Mouse (Mus musculus): ENCODE data around the gene Gm32742. TPM values are rescaled to one million over a fixed set of nuclear protein-coding genes. Genes with fewer than 3 reads are reported as not detected.

Gene Gm32742
- polyA plus RNA-seq, 1 experiment, result 0.93 TPM

DNA sequence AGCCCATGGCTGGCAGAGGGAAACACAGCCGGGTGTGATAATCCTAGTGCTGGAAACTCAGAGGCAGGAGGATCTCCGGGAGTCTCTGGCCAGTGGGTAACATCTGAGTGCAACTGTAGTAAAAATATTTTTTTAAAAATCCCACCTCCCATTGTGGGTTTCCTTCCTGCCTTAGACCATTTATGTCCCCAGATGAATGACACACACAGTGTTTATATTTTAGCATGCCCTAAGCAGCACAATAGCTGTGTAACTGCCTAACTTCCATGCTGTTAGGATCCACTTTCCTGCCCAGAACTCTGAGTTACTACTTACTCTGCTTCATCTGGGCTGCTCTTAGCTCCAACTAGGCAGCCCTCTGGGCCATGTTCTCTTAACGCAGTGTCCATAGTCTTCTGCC is 25.3 kb upstream of the Gm32742 start:
- H3K27ac ChIP-seq (ENCODE audit: control insufficient read depth, insufficient read depth, low read length), result no peak overlapping the region
- peaks cover 12% of the 10 kb centered on the region for H3K4me1 ChIP-seq (replicated peaks; ENCODE audit: control insufficient read depth, insufficient read depth, low read length)
- no peak overlapping the region for H3K4me3 ChIP-seq (ENCODE audit: control insufficient read depth, insufficient read depth, low read length)
- WGBS, result 64% methylated on average over 3 of the region's 3 CpGs
- no peaks in the 10 kb centered on the region for H3K36me3 ChIP-seq (ENCODE audit: control insufficient read depth, insufficient read depth, low read length)
- no peaks in the 10 kb centered on the region for H3K27me3 ChIP-seq (ENCODE audit: control insufficient read depth, insufficient read depth, low read length)
- TF ChIP-seq CTCF (IDR thresholded peaks at IDR 0.05; ENCODE audit: borderline replicate concordance, control insufficient read depth, extremely low read depth, insufficient read depth, low read length, poor library complexity), result no peak
- no peak for TF ChIP-seq POLR2A (IDR thresholded peaks at IDR 0.05; ENCODE audit: control insufficient read depth, extremely low read depth, insufficient read depth, low read length, poor library complexity)
- DNase-seq, result no peak

DNA sequence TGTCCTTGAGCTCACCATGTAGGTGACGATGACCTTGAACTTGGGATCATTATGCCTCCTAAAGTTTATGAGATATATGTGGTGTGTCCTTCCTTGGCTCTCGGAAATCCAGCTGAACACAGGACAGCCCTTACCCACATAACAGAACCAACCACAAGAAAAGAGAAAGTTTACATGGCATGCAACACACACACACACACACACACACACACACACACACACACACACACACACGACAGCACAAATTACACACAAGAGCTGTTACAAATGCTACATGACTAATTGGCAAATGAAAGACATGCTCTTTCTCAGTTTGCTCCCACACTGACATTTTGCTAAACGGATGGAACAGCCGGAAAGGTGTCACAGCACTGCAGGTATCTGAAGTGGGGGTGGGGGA is 20.6 kb upstream of the Gm32742 start:
- Histone ChIP-seq H3K4me3 (ENCODE audit: control insufficient read depth, insufficient read depth, low read length) (no peak overlapping the region), H3K36me3 (ENCODE audit: control insufficient read depth, insufficient read depth, low read length) (no peaks in the 10 kb centered on the region), H3K4me1 (replicated peaks; ENCODE audit: control insufficient read depth, insufficient read depth, low read length) (peaks cover 40% of the 10 kb centered on the region), H3K27ac (ENCODE audit: control insufficient read depth, insufficient read depth, low read length) (no peak overlapping the region), H3K27me3 (ENCODE audit: control insufficient read depth, insufficient read depth, low read length) (no peaks in the 10 kb centered on the region)
- no peak for TF ChIP-seq CTCF (IDR thresholded peaks at IDR 0.05; ENCODE audit: borderline replicate concordance, control insufficient read depth, extremely low read depth, insufficient read depth, low read length, poor library complexity)
- no peak for TF ChIP-seq POLR2A (IDR thresholded peaks at IDR 0.05; ENCODE audit: control insufficient read depth, extremely low read depth, insufficient read depth, low read length, poor library complexity)
- WGBS, result 28% methylated on average over 5 of the region's 5 CpGs
- DNase-seq, result no peak

DNA sequence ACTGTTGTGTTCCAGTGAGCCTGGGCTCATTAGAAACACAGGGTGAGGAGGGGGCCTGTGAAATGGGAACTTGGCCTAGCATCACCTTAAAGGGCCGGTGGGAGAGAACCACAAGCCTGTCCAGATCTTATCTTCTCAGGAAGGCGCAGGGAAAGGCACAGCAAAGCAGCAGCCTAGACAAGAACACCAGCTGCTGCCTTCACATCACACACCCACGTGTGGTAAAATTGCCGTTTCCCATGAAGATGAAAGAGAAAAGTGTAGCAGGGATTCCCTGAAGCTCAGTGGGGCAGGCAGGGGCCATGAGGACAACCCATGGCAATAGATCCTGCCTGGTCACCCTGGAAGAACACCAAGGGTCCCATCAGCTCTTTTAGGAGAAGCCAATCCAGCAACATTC is 20.1 kb upstream of the Gm32742 start:
- no peak overlapping the region for H3K4me3 ChIP-seq (ENCODE audit: control insufficient read depth, insufficient read depth, low read length)
- TF ChIP-seq POLR2A (IDR thresholded peaks at IDR 0.05; ENCODE audit: control insufficient read depth, extremely low read depth, insufficient read depth, low read length, poor library complexity), result no peak
- TF ChIP-seq CTCF (IDR thresholded peaks at IDR 0.05; ENCODE audit: borderline replicate concordance, control insufficient read depth, extremely low read depth, insufficient read depth, low read length, poor library complexity), result no peak

DNA sequence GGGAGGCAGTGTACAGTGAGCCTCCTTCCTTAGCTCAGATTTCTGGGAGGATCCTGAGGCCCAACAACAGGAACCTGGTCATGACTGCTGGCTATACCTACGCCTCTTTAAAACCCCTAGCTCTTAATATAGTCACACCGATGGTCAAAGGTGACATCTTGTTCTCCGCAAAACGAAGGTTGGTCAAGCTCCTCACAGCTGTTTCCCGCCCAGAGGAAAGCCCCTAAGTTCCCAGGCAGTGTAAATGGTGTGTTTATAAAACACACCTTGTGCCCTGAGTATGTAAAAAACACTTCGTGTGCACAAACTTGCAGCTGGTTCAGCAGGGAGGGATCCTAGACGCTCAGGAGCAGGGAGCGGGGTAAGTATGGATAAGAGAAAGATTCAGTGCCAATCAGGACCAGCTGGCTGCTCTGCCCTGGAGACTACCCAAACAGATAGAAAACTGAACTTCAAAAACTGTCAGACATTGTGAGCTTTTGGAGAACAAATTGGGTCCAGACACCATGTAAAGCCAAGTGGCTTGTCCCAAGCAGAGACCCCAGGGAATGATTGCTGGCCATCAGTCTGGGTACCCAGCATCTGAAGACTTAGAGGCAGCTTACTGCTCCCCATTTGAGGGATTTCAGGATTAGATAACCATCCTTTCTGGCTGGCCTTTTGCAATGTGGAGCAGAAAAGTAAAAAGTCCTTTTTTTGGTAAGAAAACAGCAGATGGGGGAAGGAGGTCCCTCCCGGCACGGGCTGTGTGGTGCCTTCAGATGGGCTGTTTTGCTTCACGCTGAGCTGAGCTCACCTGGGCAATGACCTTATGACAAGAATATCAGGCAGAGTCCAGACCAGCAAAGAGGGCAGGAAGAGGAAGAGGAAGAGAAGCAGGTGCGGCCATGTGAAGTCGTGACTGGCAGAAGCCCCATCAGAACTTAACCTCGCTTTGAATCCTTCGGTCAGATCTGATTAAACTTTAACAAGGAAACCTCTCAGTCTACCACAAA is 17.7 kb upstream of the Gm32742 start:
- Histone ChIP-seq H3K36me3 (ENCODE audit: control insufficient read depth, insufficient read depth, low read length) (no peaks in the 10 kb centered on the region), H3K4me3 (ENCODE audit: control insufficient read depth, insufficient read depth, low read length) (no peak overlapping the region), H3K4me1 (replicated peaks; ENCODE audit: control insufficient read depth, insufficient read depth, low read length) (peaks cover 46% of the 10 kb centered on the region), H3K27ac (ENCODE audit: control insufficient read depth, insufficient read depth, low read length) (no peak overlapping the region), H3K27me3 (ENCODE audit: control insufficient read depth, insufficient read depth, low read length) (no peaks in the 10 kb centered on the region)
- DNase-seq, result no peak
- TF ChIP-seq POLR2A (IDR thresholded peaks at IDR 0.05; ENCODE audit: control insufficient read depth, extremely low read depth, insufficient read depth, low read length, poor library complexity) (no peak), CTCF (IDR thresholded peaks at IDR 0.05; ENCODE audit: borderline replicate concordance, control insufficient read depth, extremely low read depth, insufficient read depth, low read length, poor library complexity) (no peak)
- WGBS, result 54% methylated on average over 15 of the region's 15 CpGs

More for the DNA sequence above, 20.1 kb upstream of the Gm32742 start:
- no peak overlapping the region for H3K27ac ChIP-seq (ENCODE audit: control insufficient read depth, insufficient read depth, low read length)
- peaks cover 45% of the 10 kb centered on the region for H3K4me1 ChIP-seq (replicated peaks; ENCODE audit: control insufficient read depth, insufficient read depth, low read length)
- H3K36me3 ChIP-seq (ENCODE audit: control insufficient read depth, insufficient read depth, low read length), result no peaks in the 10 kb centered on the region
- no peaks in the 10 kb centered on the region for H3K27me3 ChIP-seq (ENCODE audit: control insufficient read depth, insufficient read depth, low read length)
- peak; percentile 42 for DNase-seq
- 7% methylated on average over 4 of the region's 4 CpGs for WGBS

DNA sequence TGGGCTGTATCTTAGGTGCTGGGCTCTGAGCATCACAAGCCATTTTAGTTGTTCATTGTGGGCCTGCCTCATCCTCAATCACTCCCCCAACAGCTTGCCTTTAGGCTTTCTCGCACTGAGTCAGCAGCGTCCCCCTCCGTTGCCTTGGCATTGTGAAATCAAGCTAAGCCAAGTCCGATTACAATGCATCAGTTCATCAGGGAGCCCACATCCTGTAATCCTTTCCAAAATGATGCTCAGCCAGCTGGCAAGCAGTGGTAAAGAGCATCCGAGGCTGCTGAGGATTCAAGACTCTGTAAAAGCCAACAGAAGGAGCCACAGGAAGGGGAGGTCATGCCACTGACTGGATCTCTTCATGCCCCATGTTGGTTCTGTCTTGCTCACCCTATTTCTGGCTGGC is 15.3 kb upstream of the Gm32742 start:
- H3K36me3 ChIP-seq (ENCODE audit: control insufficient read depth, insufficient read depth, low read length), result no peaks in the 10 kb centered on the region
- no peak overlapping the region for H3K4me3 ChIP-seq (ENCODE audit: control insufficient read depth, insufficient read depth, low read length)
- no peak for DNase-seq
- peaks cover 34% of the 10 kb centered on the region for H3K4me1 ChIP-seq (replicated peaks; ENCODE audit: control insufficient read depth, insufficient read depth, low read length)
- WGBS, result 45% methylated on average over 5 of the region's 5 CpGs
- no peaks in the 10 kb centered on the region for H3K27me3 ChIP-seq (ENCODE audit: control insufficient read depth, insufficient read depth, low read length)
- no peak for TF ChIP-seq CTCF (IDR thresholded peaks at IDR 0.05; ENCODE audit: borderline replicate concordance, control insufficient read depth, extremely low read depth, insufficient read depth, low read length, poor library complexity)
- TF ChIP-seq POLR2A (IDR thresholded peaks at IDR 0.05; ENCODE audit: control insufficient read depth, extremely low read depth, insufficient read depth, low read length, poor library complexity), result no peak
- H3K27ac ChIP-seq (ENCODE audit: control insufficient read depth, insufficient read depth, low read length), result no peak overlapping the region

DNA sequence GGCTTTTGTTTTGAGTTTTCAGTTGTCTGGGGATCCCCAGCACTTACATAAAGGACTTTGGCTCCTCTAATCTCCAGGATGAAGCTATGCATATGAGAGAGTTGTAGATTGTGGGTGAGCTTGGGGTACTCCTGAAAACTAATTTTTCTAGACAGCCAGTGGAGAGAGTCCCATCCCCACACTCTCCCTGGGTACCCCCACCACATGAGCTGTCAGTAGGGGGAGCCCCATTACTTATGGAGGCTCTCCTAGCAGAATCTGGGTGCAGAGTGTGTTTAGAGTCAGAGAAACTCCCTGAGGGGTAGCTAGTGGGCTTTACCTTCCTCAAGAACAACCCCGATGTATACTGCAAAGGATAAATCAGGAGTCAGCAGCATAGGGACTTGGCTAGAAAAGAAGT is 13.0 kb upstream of the Gm32742 start:
- Histone ChIP-seq H3K27ac (ENCODE audit: control insufficient read depth, insufficient read depth, low read length) (no peak overlapping the region), H3K4me1 (replicated peaks; ENCODE audit: control insufficient read depth, insufficient read depth, low read length) (peaks cover 16% of the 10 kb centered on the region), H3K4me3 (ENCODE audit: control insufficient read depth, insufficient read depth, low read length) (no peak overlapping the region), H3K27me3 (ENCODE audit: control insufficient read depth, insufficient read depth, low read length) (no peaks in the 10 kb centered on the region), H3K36me3 (ENCODE audit: control insufficient read depth, insufficient read depth, low read length) (no peaks in the 10 kb centered on the region)
- peak; percentile 59 for DNase-seq
- WGBS, result 95% methylated on average over 1 of the region's 1 CpGs
- no peak for TF ChIP-seq POLR2A (IDR thresholded peaks at IDR 0.05; ENCODE audit: control insufficient read depth, extremely low read depth, insufficient read depth, low read length, poor library complexity)
- TF ChIP-seq CTCF (IDR thresholded peaks at IDR 0.05; ENCODE audit: borderline replicate concordance, control insufficient read depth, extremely low read depth, insufficient read depth, low read length, poor library complexity), result no peak

Measured in thymus, adult 2 months (tissue).